Mouse (Mus musculus) neural tube, embryonic 13.5 days (tissue): Measurements from ENCODE around the gene Ttll5. TPM values are rescaled to one million over a fixed set of nuclear protein-coding genes. Genes with fewer than 3 reads are reported as not detected.
A peak's percentile ranks its signal among the peaks of the same experiment; 100 is the strongest.

Experiments used
- ATAC-seq: fragments of 200-750 bp; cut with Nextera tagmentation; 2 replicates; pipeline ENCODE4 v1.8.0; 2017; ENCODE audit warnings: low read depth, mild to moderate bottlenecking, moderate TSS enrichment, moderate library complexity
- H3K27ac ChIP-seq: fragments of 300-500 bp; sonication (generic); replicated peaks from 2 replicates; pipeline ENCODE4 v1.5.1; 2015; ENCODE audit warnings: moderate library complexity, mild to moderate bottlenecking, inconsistent platforms
- H3K27me3 ChIP-seq: fragments of 300-500 bp; sonication (generic); 2 replicates; pipeline ENCODE4 v1.6.1; 2015; ENCODE audit warnings: mild to moderate bottlenecking, inconsistent platforms
- H3K36me3 ChIP-seq: fragments of 300-500 bp; sonication (generic); 2 replicates; pipeline ENCODE4 v1.6.1; 2015; ENCODE audit warnings: mild to moderate bottlenecking, inconsistent platforms
- H3K4me1 ChIP-seq: fragments of 300-500 bp; sonication (generic); replicated peaks from 2 replicates; pipeline ENCODE4 v1.6.1; 2015; ENCODE audit warnings: inconsistent platforms
- H3K4me2 ChIP-seq: fragments of 300-500 bp; sonication (generic); 2 replicates; pipeline ENCODE4 v1.6.1; 2015; ENCODE audit warnings: inconsistent platforms, mild to moderate bottlenecking, moderate library complexity
- H3K4me3 ChIP-seq: fragments of 300-500 bp; sonication (generic); 2 replicates; pipeline ENCODE4 v1.5.1; 2015; ENCODE audit warnings: mild to moderate bottlenecking, inconsistent platforms
- H3K9ac ChIP-seq: fragments of 300-500 bp; sonication (generic); 2 replicates; pipeline ENCODE4 v1.6.1; 2015; ENCODE audit warnings: moderate library complexity, mild to moderate bottlenecking, inconsistent platforms
- H3K9me3 ChIP-seq: fragments of 300-500 bp; sonication (generic); 2 replicates; pipeline ENCODE4 v1.6.1; 2016; ENCODE audit warnings: inconsistent platforms
- whole genome bisulfite sequencing: fragments of 180-500 bp; shearing (Covaris S2); methylation state at CpG from one replicate; pipeline ENCODE4 v1.1.7; 2015; 5-methylcytosine and 5-hydroxymethylcytosine counted together
- polyA plus RNA-seq: library from polyadenylated mRNA; unstranded; fragments of >200 nt; fragmentation: Nextera tagmentation; extraction: Ambion mirVana; gene quantifications from 2 replicates; pipeline ENCODE4 v1.2.1, GENCODE M21; 2015

Gene Ttll5
- polyA plus RNA-seq, 1 experiment from 2014 or later, result 15.1 TPM

- no peaks in the 10 kb centered on the region for H3K36me3 ChIP-seq
- no peak overlapping the region for H3K9ac ChIP-seq
- H3K4me1 ChIP-seq, result peaks cover 35% of the 10 kb centered on the region
- WGBS, result 54% methylated on average over 4 of the region's 4 CpGs
- no peaks in the 10 kb centered on the region for H3K27me3 ChIP-seq
- H3K9me3 ChIP-seq, result no peaks in the 10 kb centered on the region
- no peak overlapping the region for H3K4me3 ChIP-seq
- H3K27ac ChIP-seq, result no peak overlapping the region
- ATAC-seq, result no peak
- H3K4me2 ChIP-seq, result no peak overlapping the region
These were observed 200.0 kb downstream of the Ttll5 start for GRCm38 (mm10) chr12:86024426-86024825.

- Histone ChIP-seq H3K36me3 (no peaks in the 10 kb centered on the region), H3K27ac (no peak overlapping the region), H3K9ac (no peak overlapping the region), H3K9me3 (no peaks in the 10 kb centered on the region), H3K27me3 (no peaks in the 10 kb centered on the region), H3K4me2 (no peak overlapping the region), H3K4me3 (no peak overlapping the region), H3K4me1 (peaks cover 35% of the 10 kb centered on the region)
- WGBS, result 88% methylated on average over 6 of the region's 6 CpGs
- ATAC-seq, result no peak
These were observed 201.0 kb downstream of the Ttll5 start for GRCm38 (mm10) chr12:86025480-86025879.

DNA sequence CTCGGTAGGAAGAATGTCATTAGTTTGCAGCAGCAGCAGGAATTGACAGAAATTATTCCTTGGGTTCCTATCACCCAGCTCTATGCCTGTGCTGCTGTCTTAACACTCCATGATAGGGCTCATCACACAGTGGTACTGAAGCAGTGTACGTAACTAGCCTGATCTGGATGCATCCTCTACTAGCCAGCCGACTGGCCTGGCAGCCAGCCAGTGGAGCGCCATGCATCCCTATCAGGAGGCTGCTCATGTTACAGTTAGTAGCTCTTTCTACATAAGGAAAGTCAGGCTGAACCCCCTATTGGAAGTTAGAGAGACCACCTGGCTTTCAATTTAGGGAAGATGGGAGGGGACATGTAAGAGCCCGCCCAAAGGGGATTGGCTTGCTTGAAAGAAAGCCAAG is 202.5 kb downstream of the Ttll5 start:
- no peaks in the 10 kb centered on the region for H3K36me3 ChIP-seq
- WGBS, result 73% methylated on average over 5 of the region's 5 CpGs
- H3K4me1 ChIP-seq, result peaks cover 34% of the 10 kb centered on the region
- H3K9me3 ChIP-seq, result no peaks in the 10 kb centered on the region
- H3K4me3 ChIP-seq, result no peak overlapping the region
- no peak overlapping the region for H3K9ac ChIP-seq
- ATAC-seq, result peak; percentile 61; the same call in 1 of the 2 replicates
- no peaks in the 10 kb centered on the region for H3K27me3 ChIP-seq
- H3K4me2 ChIP-seq, result no peak overlapping the region
- no peak overlapping the region; the same call in 1 of the 2 replicates for H3K27ac ChIP-seq

DNA sequence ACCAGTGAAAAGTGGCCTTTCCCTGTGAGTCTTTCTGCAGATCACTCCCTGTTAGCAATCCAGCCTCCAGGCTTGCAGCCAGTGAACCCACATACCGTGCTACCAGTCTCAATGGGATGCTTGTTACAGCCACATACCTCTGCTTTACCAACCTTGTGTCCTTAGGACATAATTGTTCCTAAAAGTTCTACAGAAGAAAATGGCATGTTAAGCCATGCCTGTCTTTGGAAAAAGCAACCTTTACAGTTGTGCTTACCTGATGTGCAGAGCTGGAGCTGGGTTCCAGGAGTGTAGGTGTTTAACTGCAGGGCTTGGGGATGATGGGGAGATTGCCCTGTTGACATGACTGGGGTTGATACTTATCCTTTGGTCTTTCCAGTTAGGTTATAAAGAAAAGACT is 203.3 kb downstream of the Ttll5 start:
- no peak for ATAC-seq
- H3K9ac ChIP-seq, result no peak overlapping the region
- no peaks in the 10 kb centered on the region for H3K9me3 ChIP-seq
- H3K4me3 ChIP-seq, result no peak overlapping the region
- 84% methylated on average over 1 of the region's 1 CpGs for WGBS
- H3K27me3 ChIP-seq, result no peaks in the 10 kb centered on the region
- no peak overlapping the region for H3K4me2 ChIP-seq
- H3K36me3 ChIP-seq, result no peaks in the 10 kb centered on the region
- no peak overlapping the region for H3K27ac ChIP-seq
- peaks cover 27% of the 10 kb centered on the region for H3K4me1 ChIP-seq

- H3K4me1 ChIP-seq, result peaks cover 12% of the 10 kb centered on the region
- whole genome bisulfite sequencing, result 81% methylated on average over 5 of the region's 5 CpGs
- H3K4me3 ChIP-seq, result no peak overlapping the region
- no peak overlapping the region for H3K4me2 ChIP-seq
- H3K27me3 ChIP-seq, result no peaks in the 10 kb centered on the region
- no peak overlapping the region for H3K27ac ChIP-seq
- H3K36me3 ChIP-seq, result no peaks in the 10 kb centered on the region
- no peak overlapping the region for H3K9ac ChIP-seq
- no peak for ATAC-seq
- no peaks in the 10 kb centered on the region for H3K9me3 ChIP-seq
These were observed 206.5 kb downstream of the Ttll5 start for GRCm38 (mm10) chr12:86030932-86031331.

DNA sequence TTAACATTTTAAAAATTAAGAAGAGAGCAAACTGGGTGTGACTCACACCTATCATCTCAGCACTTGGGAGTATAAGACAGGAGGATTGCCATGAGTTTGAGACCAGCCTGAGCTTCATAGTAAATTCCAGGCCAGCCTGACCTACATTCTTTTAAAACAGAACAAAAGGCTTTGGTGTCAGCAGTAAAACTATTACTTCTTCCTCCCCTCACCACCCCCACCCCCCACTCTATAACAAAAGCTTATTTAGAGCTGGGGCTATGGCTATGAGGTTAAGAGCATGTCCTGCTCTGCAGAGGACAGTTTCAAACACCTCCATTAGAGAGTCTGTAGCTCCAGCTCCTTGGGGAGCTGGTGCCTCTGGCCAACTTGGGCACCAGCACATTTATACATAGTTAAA is 211.1 kb downstream of the Ttll5 start:
- Histone ChIP-seq H3K27ac (no peak overlapping the region), H3K4me2 (no peak overlapping the region), H3K4me1 (peaks cover 34% of the 10 kb centered on the region), H3K36me3 (no peaks in the 10 kb centered on the region), H3K27me3 (no peaks in the 10 kb centered on the region), H3K9me3 (no peaks in the 10 kb centered on the region), H3K9ac (no peak overlapping the region), H3K4me3 (no peak overlapping the region)
- ATAC-seq, result no peak

GRCm38 (mm10) chr12:86036368-86037166 is 212.1 kb downstream of the Ttll5 start:
- Histone ChIP-seq H3K4me3 (no peak overlapping the region), H3K27ac (peak overlapping the region; percentile 78; the same call in 1 of the 2 replicates), H3K4me1 (peaks cover 34% of the 10 kb centered on the region), H3K9me3 (no peaks in the 10 kb centered on the region), H3K9ac (no peak overlapping the region), H3K4me2 (peak overlapping the region; percentile 3; the same call in 1 of the 2 replicates), H3K36me3 (no peaks in the 10 kb centered on the region), H3K27me3 (no peaks in the 10 kb centered on the region)
- peak; percentile 58; the same call in 1 of the 2 replicates for ATAC-seq
- WGBS, result 34% methylated on average over 9 of the region's 9 CpGs

- peaks cover under 1% of the 10 kb centered on the region; the same call in 1 of the 2 replicates for H3K36me3 ChIP-seq
- no peaks in the 10 kb centered on the region for H3K9me3 ChIP-seq
- no peak overlapping the region for H3K4me3 ChIP-seq
- ATAC-seq, result peak; percentile 85
- H3K4me1 ChIP-seq, result peaks cover 34% of the 10 kb centered on the region
- no peaks in the 10 kb centered on the region for H3K27me3 ChIP-seq
- H3K27ac ChIP-seq, result peak overlapping the region; percentile 78
- H3K4me2 ChIP-seq, result peak overlapping the region; percentile 3; the same call in 1 of the 2 replicates
- no peak overlapping the region for H3K9ac ChIP-seq
- 18% methylated on average over 12 of the region's 12 CpGs for WGBS
These were observed 212.9 kb downstream of the Ttll5 start for GRCm38 (mm10) chr12:86037235-86037921.

DNA sequence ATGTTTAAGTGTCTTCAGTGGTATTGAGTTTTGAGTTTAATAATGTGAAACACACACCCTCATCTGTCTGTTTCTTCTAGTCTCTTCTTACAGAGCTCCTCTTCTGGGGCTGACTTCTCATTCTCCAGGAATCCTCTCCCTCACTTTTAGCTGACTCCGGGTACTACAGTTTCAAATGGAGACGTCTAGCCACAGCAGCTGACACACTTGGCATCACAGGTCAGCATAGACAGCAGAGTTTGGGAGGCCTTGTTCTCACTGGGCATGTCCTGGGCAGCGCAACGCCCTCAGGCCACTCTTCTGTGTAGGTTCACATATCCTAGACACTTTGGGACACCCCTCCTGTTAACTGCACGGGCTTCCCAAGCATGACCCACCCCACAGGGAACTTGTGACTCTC is 214.6 kb downstream of the Ttll5 start:
- 80% methylated on average over 5 of the region's 5 CpGs for WGBS
- ATAC-seq, result no peak
- H3K27ac ChIP-seq, result no peak overlapping the region
- peaks cover 12% of the 10 kb centered on the region; the same call in 1 of the 2 replicates for H3K36me3 ChIP-seq
- no peaks in the 10 kb centered on the region for H3K27me3 ChIP-seq
- no peak overlapping the region for H3K9ac ChIP-seq
- H3K4me3 ChIP-seq, result no peak overlapping the region
- H3K4me2 ChIP-seq, result no peak overlapping the region
- peaks cover 11% of the 10 kb centered on the region for H3K9me3 ChIP-seq
- H3K4me1 ChIP-seq, result peaks cover 34% of the 10 kb centered on the region

GRCm38 (mm10) chr12:86039751-86040150 is 215.3 kb downstream of the Ttll5 start:
- no peak overlapping the region for H3K27ac ChIP-seq
- H3K9me3 ChIP-seq, result peaks cover 11% of the 10 kb centered on the region
- no peak for ATAC-seq
- H3K4me3 ChIP-seq, result no peak overlapping the region
- H3K36me3 ChIP-seq, result peaks cover 12% of the 10 kb centered on the region; the same call in 1 of the 2 replicates
- H3K27me3 ChIP-seq, result no peaks in the 10 kb centered on the region
- WGBS, result 72% methylated on average over 6 of the region's 6 CpGs
- no peak overlapping the region for H3K9ac ChIP-seq
- no peak overlapping the region for H3K4me2 ChIP-seq
- H3K4me1 ChIP-seq, result peaks cover 34% of the 10 kb centered on the region

DNA sequence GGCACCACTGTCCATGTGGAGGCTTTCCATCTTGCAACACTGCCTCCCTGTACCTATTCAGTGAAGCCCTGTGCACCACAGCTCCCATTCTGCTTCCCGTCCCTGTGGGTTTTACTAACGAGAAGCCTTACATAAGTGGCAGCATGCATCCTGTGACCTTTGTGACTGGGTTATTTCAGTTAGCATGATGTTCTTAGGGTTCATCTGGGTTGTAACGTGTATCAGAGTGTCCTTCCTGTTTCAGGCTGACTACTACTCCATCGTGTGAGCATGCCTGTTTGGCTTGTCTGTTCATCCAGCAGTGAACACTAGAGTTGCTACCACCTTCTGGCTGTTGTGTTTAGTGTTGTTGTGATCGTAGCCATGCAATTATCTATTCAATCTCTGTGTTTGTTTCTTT is 221.7 kb downstream of the Ttll5 start:
- no peak for ATAC-seq
- no peak overlapping the region for H3K9ac ChIP-seq
- no peak overlapping the region for H3K4me2 ChIP-seq
- H3K27ac ChIP-seq, result no peak overlapping the region
- no peaks in the 10 kb centered on the region for H3K27me3 ChIP-seq
- 81% methylated on average over 5 of the region's 5 CpGs for WGBS
- no peak overlapping the region for H3K4me3 ChIP-seq
- H3K9me3 ChIP-seq, result peaks cover 11% of the 10 kb centered on the region
- H3K36me3 ChIP-seq, result peaks cover 12% of the 10 kb centered on the region; the same call in 1 of the 2 replicates
- 0 out of 2 replicates have a peak, but pooled peaks cover 3% of the 10 kb centered on the region for H3K4me1 ChIP-seq

GRCm38 (mm10) chr12:86046776-86047175 is 222.3 kb downstream of the Ttll5 start:
- no peak overlapping the region for H3K4me3 ChIP-seq
- peaks cover 12% of the 10 kb centered on the region; the same call in 1 of the 2 replicates for H3K36me3 ChIP-seq
- no peak for ATAC-seq
- H3K27ac ChIP-seq, result no peak overlapping the region
- no peak overlapping the region for H3K4me2 ChIP-seq
- WGBS, result 98% methylated on average over 2 of the region's 2 CpGs
- H3K9ac ChIP-seq, result no peak overlapping the region
- H3K27me3 ChIP-seq, result no peaks in the 10 kb centered on the region
- H3K4me1 ChIP-seq, result 0 out of 2 replicates have a peak, but pooled peaks cover 3% of the 10 kb centered on the region
- H3K9me3 ChIP-seq, result peaks cover 11% of the 10 kb centered on the region
